Mouse (Mus musculus): Measurements from ENCODE around the gene Ccdc85b. TPM values are rescaled to one million over a fixed set of nuclear protein-coding genes. Genes with fewer than 3 reads are reported as not detected.

Gene Ccdc85b
- total RNA-seq, 1 experiment = 5.4 TPM

- H3K4me1 ChIP-seq (ENCODE audit: control insufficient read depth in 2 of 2, insufficient read depth in 2 of 2, low read length in 2 of 2, poor library complexity in 1 of 2) = peaks cover 4 to 9% of the 10 kb centered on the region in 2 experiments; a peak in 2 of 4 replicates
- H3K9me3 ChIP-seq (ENCODE audit: control insufficient read depth, insufficient read depth, low read depth, low read length) = no peaks in the 10 kb centered on the region
- peak within 1 kb of the TSS; percentile 87 for H3K27ac ChIP-seq (ENCODE audit: insufficient read depth, low read depth, low read length, poor library complexity, severe bottlenecking)
- H3K4me3 ChIP-seq (ENCODE audit: insufficient read depth in 1 of 2, low read depth in 1 of 2, low read length in 2 of 2, poor library complexity in 1 of 2, severe bottlenecking in 1 of 2) = peak within 1 kb of the TSS; percentile 74 to 89
- TF ChIP-seq ZNF384 (IDR thresholded peaks at IDR 0.05; ENCODE audit: low read depth, low read length) = peak; percentile 88
- peak; percentile 63 for TF ChIP-seq HCFC1 (IDR thresholded peaks at IDR 0.05; ENCODE audit: borderline replicate concordance, insufficient read depth, low read length)
- TF ChIP-seq ZC3H11A (IDR thresholded peaks at IDR 0.05; ENCODE audit: borderline replicate concordance, low read depth, low read length) = peak; percentile 44; the same call in 1 of the 2 replicates
- TF ChIP-seq MAFK (IDR thresholded peaks at IDR 0.05; ENCODE audit: insufficient read depth, low read depth, low read length) = no peak; the same call in 1 of the 2 replicates
- no peak for TF ChIP-seq CHD2 (IDR thresholded peaks at IDR 0.05; ENCODE audit: low read depth, low read length)
- in situ Hi-C loops (cut with MboI; ENCODE audit: low sequenced_read_pairs in 2 of 2, unreplicated experiment in 2 of 2) = no loop called here
- H3K36me3 ChIP-seq (ENCODE audit: control insufficient read depth, insufficient read depth, low read length, poor library complexity, severe bottlenecking) = peaks cover 34% of the 10 kb centered on the region
- H3K9ac ChIP-seq (ENCODE audit: insufficient read depth, low read depth, low read length, poor library complexity, severe bottlenecking) = peak within 1 kb of the TSS; percentile 86
- DNase-seq (ENCODE audit: low read depth, low spot score) = peak; percentile 97
Observed at GRCm38 (mm10) chr19:5487768-5488550, 30.3 kb upstream of the Ccdc85b start, which contains the start of gene Mus81. Gene Mus81 (minus strand): TSS chr19:5488402.

- peaks cover 2 to 5% of the 10 kb centered on the region in 2 experiments; a peak in 1 of 4 replicates for H3K4me1 ChIP-seq (ENCODE audit: control insufficient read depth in 2 of 2, insufficient read depth in 2 of 2, low read length in 2 of 2, poor library complexity in 1 of 2)
- H3K4me3 ChIP-seq (ENCODE audit: insufficient read depth in 1 of 2, low read depth in 1 of 2, low read length in 2 of 2, poor library complexity in 1 of 2, severe bottlenecking in 1 of 2) = no peak overlapping the region
- no peaks in the 10 kb centered on the region for H3K9me3 ChIP-seq (ENCODE audit: control insufficient read depth, insufficient read depth, low read depth, low read length)
- TF ChIP-seq MAFK (IDR thresholded peaks at IDR 0.05; ENCODE audit: insufficient read depth, low read depth, low read length) = no peak
- peaks cover 32% of the 10 kb centered on the region for H3K36me3 ChIP-seq (ENCODE audit: control insufficient read depth, insufficient read depth, low read length, poor library complexity, severe bottlenecking)
- H3K9ac ChIP-seq (ENCODE audit: insufficient read depth, low read depth, low read length, poor library complexity, severe bottlenecking) = no peak overlapping the region
- in situ Hi-C loops (cut with MboI; ENCODE audit: low sequenced_read_pairs in 2 of 2, unreplicated experiment in 2 of 2) = no loop called here
- DNase-seq (ENCODE audit: low read depth, low spot score) = no peak
- no peak overlapping the region for H3K27ac ChIP-seq (ENCODE audit: insufficient read depth, low read depth, low read length, poor library complexity, severe bottlenecking)
Observed at GRCm38 (mm10) chr19:5486771-5487170, 29.1 kb upstream of the Ccdc85b start.

GRCm38 (mm10) chr19:5486286-5486685 lies 28.6 kb upstream of the Ccdc85b start:
- Histone ChIP-seq H3K4me3 (ENCODE audit: insufficient read depth in 1 of 2, low read depth in 1 of 2, low read length in 2 of 2, poor library complexity in 1 of 2, severe bottlenecking in 1 of 2) (no peak overlapping the region), H3K27ac (ENCODE audit: insufficient read depth, low read depth, low read length, poor library complexity, severe bottlenecking) (no peak overlapping the region)

GRCm38 (mm10) chr19:5485821-5486220 lies 28.1 kb upstream of the Ccdc85b start:
- Histone ChIP-seq H3K9me3 (ENCODE audit: control insufficient read depth, insufficient read depth, low read depth, low read length) (no peaks in the 10 kb centered on the region), H3K4me1 (ENCODE audit: control insufficient read depth in 2 of 2, insufficient read depth in 2 of 2, low read length in 2 of 2, poor library complexity in 1 of 2) (peaks cover 2 to 5% of the 10 kb centered on the region in 2 experiments; a peak in 1 of 4 replicates), H3K27ac (ENCODE audit: insufficient read depth, low read depth, low read length, poor library complexity, severe bottlenecking) (no peak overlapping the region), H3K4me3 (ENCODE audit: insufficient read depth in 1 of 2, low read depth in 1 of 2, low read length in 2 of 2, poor library complexity in 1 of 2, severe bottlenecking in 1 of 2) (no peak overlapping the region), H3K9ac (ENCODE audit: insufficient read depth, low read depth, low read length, poor library complexity, severe bottlenecking) (no peak overlapping the region), H3K36me3 (ENCODE audit: control insufficient read depth, insufficient read depth, low read length, poor library complexity, severe bottlenecking) (peaks cover 32% of the 10 kb centered on the region)
- DNase-seq (ENCODE audit: low read depth, low spot score) = no peak
- in situ Hi-C loops (cut with MboI; ENCODE audit: low sequenced_read_pairs in 2 of 2, unreplicated experiment in 2 of 2) = no loop called here
- TF ChIP-seq ZNF384 (IDR thresholded peaks at IDR 0.05; ENCODE audit: low read depth, low read length) (no peak), ZC3H11A (IDR thresholded peaks at IDR 0.05; ENCODE audit: borderline replicate concordance, low read depth, low read length) (no peak), CHD2 (IDR thresholded peaks at IDR 0.05; ENCODE audit: low read depth, low read length) (no peak), HCFC1 (IDR thresholded peaks at IDR 0.05; ENCODE audit: borderline replicate concordance, insufficient read depth, low read length) (no peak), MAFK (IDR thresholded peaks at IDR 0.05; ENCODE audit: insufficient read depth, low read depth, low read length) (no peak)

More at GRCm38 (mm10) chr19:5486286-5486685, 28.6 kb upstream of the Ccdc85b start:
- TF ChIP-seq ZNF384 (IDR thresholded peaks at IDR 0.05; ENCODE audit: low read depth, low read length) = no peak
- TF ChIP-seq CHD2 (IDR thresholded peaks at IDR 0.05; ENCODE audit: low read depth, low read length) = no peak
- no peak for TF ChIP-seq MAFK (IDR thresholded peaks at IDR 0.05; ENCODE audit: insufficient read depth, low read depth, low read length)
- TF ChIP-seq ZC3H11A (IDR thresholded peaks at IDR 0.05; ENCODE audit: borderline replicate concordance, low read depth, low read length) = no peak
- no peak for TF ChIP-seq HCFC1 (IDR thresholded peaks at IDR 0.05; ENCODE audit: borderline replicate concordance, insufficient read depth, low read length)
- Histone ChIP-seq H3K9me3 (ENCODE audit: control insufficient read depth, insufficient read depth, low read depth, low read length) (no peaks in the 10 kb centered on the region), H3K9ac (ENCODE audit: insufficient read depth, low read depth, low read length, poor library complexity, severe bottlenecking) (no peak overlapping the region), H3K4me1 (ENCODE audit: control insufficient read depth in 2 of 2, insufficient read depth in 2 of 2, low read length in 2 of 2, poor library complexity in 1 of 2) (peaks cover 2 to 5% of the 10 kb centered on the region in 2 experiments; a peak in 1 of 4 replicates), H3K36me3 (ENCODE audit: control insufficient read depth, insufficient read depth, low read length, poor library complexity, severe bottlenecking) (peaks cover 32% of the 10 kb centered on the region)
- DNase-seq (ENCODE audit: low read depth, low spot score) = no peak
- in situ Hi-C loops (cut with MboI; ENCODE audit: low sequenced_read_pairs in 2 of 2, unreplicated experiment in 2 of 2) = no loop called here
